Mouse (Mus musculus) spleen, postnatal 0 days (tissue): ENCODE measurements around the gene Nsun3. TPM values are rescaled to one million over a fixed set of nuclear protein-coding genes. Genes with fewer than 3 reads are reported as not detected.

ENCODE experiments used
- polyA plus RNA-seq: library from polyadenylated mRNA; unstranded; fragments of >200 nt; fragmentation: Nextera tagmentation; extraction: Ambion mirVana; gene quantifications from 2 replicates; pipeline ENCODE4 v1.2.1, GENCODE M21; 2015

Nsun3 gene
- 6.8 and 7.1 TPM in 2 replicates for polyA plus RNA-seq

GRCm38 (mm10) chr16:62786621-62787331, at the start of gene Nsun3:
Gene Nsun3, minus strand, starts transcription at chr16:62786818.

GRCm38 (mm10) chr16:62814491-62814890, 27.9 kb upstream of the Nsun3 start, which contains the start of gene Stx19:
Gene Stx19, plus strand, starts transcription at chr16:62814676.

Other genes with a start within 250 kb of the Nsun3 start
- gene Stx19, start 27.9 kb upstream of the Nsun3 start, polyA plus RNA-seq = 0.25 and 0.27 TPM in 2 replicates
- 7.9 and 10.6 TPM in 2 replicates for gene Arl13b, start 60.2 kb upstream of the Nsun3 start, polyA plus RNA-seq
- gene Pros1, start 67.5 kb upstream of the Nsun3 start, polyA plus RNA-seq = 14.8 and 18.9 TPM in 2 replicates